Mouse (Mus musculus) G1E (cell line): ENCODE results near the gene Resf1.

Experiments used
- CTCF ChIP-seq: IDR thresholded peaks from 2 replicates; pipeline ENCODE4 v1.5.1; 2012; ENCODE audit warnings: low read depth, low read length, inconsistent platforms, mixed read lengths
- GATA1 ChIP-seq: IDR thresholded peaks from 2 replicates; pipeline ENCODE4 v1.6.1; 2012; ENCODE audit warnings: borderline replicate concordance, low read length, inconsistent platforms, mixed read lengths
- GATA2 ChIP-seq: IDR thresholded peaks from 2 replicates; pipeline ENCODE4 v1.6.1; 2012; ENCODE audit warnings: low read depth, low read length, inconsistent platforms, borderline replicate concordance
- POLR2AphosphoS5 ChIP-seq: IDR thresholded peaks from 2 replicates; pipeline ENCODE4 v1.6.1; 2012; ENCODE audit warnings: low read depth, low read length, inconsistent platforms; ENCODE audit not compliant: insufficient replicate concordance
- TAL1 ChIP-seq: conservative IDR thresholded peaks from 2 replicates; pipeline ENCODE4 v1.6.1; 2012; ENCODE audit warnings: low read depth, low read length, inconsistent platforms, mixed read lengths

DNA sequence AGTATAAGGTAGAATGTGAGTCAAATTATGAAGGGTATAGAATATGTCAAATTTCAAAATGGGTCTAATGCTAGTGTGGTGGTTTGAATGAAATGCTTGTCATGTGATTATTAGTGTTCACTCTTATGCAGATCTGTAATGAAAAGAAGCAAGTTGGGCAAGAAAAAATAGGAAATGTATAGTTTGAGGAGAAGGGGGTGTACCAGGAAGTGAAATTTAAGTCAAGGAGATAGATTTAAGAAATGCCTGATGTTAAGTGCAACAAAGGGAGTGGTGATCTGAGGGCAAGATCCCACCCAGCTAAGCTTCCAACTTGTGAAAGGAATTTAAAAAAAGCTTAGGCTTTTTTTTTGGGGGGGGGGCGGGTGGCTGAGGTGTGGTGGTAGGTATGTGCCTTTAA, 29.4 kb downstream of the Resf1 start:
- TF ChIP-seq CTCF (no peak), GATA1 (no peak), TAL1 (no peak), POLR2AphosphoS5 (no peak), GATA2 (no peak)
